In the genomic region with DNA sequence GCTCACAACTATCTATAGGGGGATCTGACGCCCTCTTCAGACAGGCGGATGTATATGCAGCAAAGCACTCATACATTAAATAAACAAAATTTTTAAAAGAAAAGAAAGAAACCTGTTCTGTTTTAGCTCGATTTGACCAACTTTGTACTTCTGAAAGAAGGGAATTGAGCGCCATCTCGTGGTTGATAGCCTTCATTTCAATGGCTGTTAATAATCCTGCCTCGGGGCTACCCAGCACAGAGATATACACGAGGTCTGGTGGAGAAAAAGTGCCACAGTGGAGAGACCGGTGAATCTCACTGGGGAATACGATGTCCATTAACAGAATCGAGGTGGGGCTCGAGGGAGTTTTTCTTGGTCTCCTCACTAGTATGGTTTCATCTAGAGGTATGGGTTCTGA, we compare ENCODE assay signal across 9 mouse cellular contexts. TPM values are rescaled to one million over a fixed set of nuclear protein-coding genes. Genes with fewer than 3 reads are reported as not detected.
A peak's percentile ranks its signal among the peaks of the same experiment; 100 is the strongest.
DNase-seq lines count a peak whose midpoint lies in the region; ATAC-seq and TF ChIP-seq lines count a peak whose summit lies in the region.
"Had no signal": no experiment of that assay in that cellular context is flagged by ENCODE, and none has a peak within 500 bp of the region (broad histone marks: within the 10 kb centered on the region; RNA-seq: fewer than 3 reads in every experiment).

No protein-coding gene starts in this region.

- no peak overlapping the region for H3K4me2 ChIP-seq in neural tube, embryonic 11.5 days (ENCODE audit: low read depth)
- no peak overlapping the region for H3K4me2 ChIP-seq in neural tube, embryonic 15.5 days
- H3K4me2 ChIP-seq in forebrain, embryonic 14.5 days (ENCODE audit: low read length) = no peak overlapping the region
- H3K4me2 ChIP-seq: midbrain, embryonic 12.5 days had no signal

- no peaks in the 10 kb centered on the region for H3K36me3 ChIP-seq in heart, adult 2 months (ENCODE audit: control insufficient read depth, insufficient read depth, low read length)
- no peaks in the 10 kb centered on the region for H3K36me3 ChIP-seq in neural tube, embryonic 11.5 days (ENCODE audit: control insufficient read depth, insufficient read depth, low read length)
- H3K36me3 ChIP-seq in neural tube, embryonic 15.5 days = no peaks in the 10 kb centered on the region
- no peaks in the 10 kb centered on the region for H3K36me3 ChIP-seq in forebrain, embryonic 14.5 days (ENCODE audit: control insufficient read depth, insufficient read depth, low read length)
- H3K36me3 ChIP-seq: midbrain, embryonic 12.5 days had no signal

- no peak for TF ChIP-seq EP300 in heart, adult 2 months (IDR thresholded peaks at IDR 0.05; ENCODE audit: insufficient read depth, low read depth, low read length)

- ATAC-seq in neural tube, embryonic 11.5 days (ENCODE audit: insufficient read depth, low FRiP score, low TSS enrichment) = no peak
- ATAC-seq in neural tube, embryonic 15.5 days (ENCODE audit: low FRiP score) = no peak
- no peak for ATAC-seq in forebrain, embryonic 14.5 days

- no peak overlapping the region for H3K4me3 ChIP-seq in heart, adult 2 months
- H3K4me3 ChIP-seq in neural tube, embryonic 11.5 days (ENCODE audit: low read depth, low read length) = no peak overlapping the region
- no peak overlapping the region for H3K4me3 ChIP-seq in neural tube, embryonic 15.5 days (replicated peaks)
- no peak overlapping the region for H3K4me3 ChIP-seq in forebrain, embryonic 14.5 days (ENCODE audit: low read depth, low read length)
- H3K4me3 ChIP-seq: midbrain, embryonic 12.5 days had no signal

- intact Hi-C loops in heart, adult 2 months (cut with DNase I) = loop anchor here (5.0 to 10.0 kb wide), 2 partner anchors 357 to 680 kb away; a partner anchor contains a TSS

- H3K4me1 ChIP-seq in heart, adult 2 months (ENCODE audit: control insufficient read depth, insufficient read depth, low read length) = peaks cover 5% of the 10 kb centered on the region
- 0 out of 2 replicates have a peak, but pooled peaks cover 3% of the 10 kb centered on the region for H3K4me1 ChIP-seq in neural tube, embryonic 11.5 days (ENCODE audit: control insufficient read depth, insufficient read depth, low read length)
- peaks cover 13% of the 10 kb centered on the region for H3K4me1 ChIP-seq in neural tube, embryonic 15.5 days
- H3K4me1 ChIP-seq in forebrain, embryonic 14.5 days (ENCODE audit: control insufficient read depth, insufficient read depth, low read length) = no peaks in the 10 kb centered on the region

- no peaks in the 10 kb centered on the region for H3K79me2 ChIP-seq in heart, adult 2 months (replicated peaks; ENCODE audit: control insufficient read depth, insufficient read depth, low read length)

- H3K27ac ChIP-seq in heart, adult 2 months = no peak overlapping the region
- no peak overlapping the region for H3K27ac ChIP-seq in neural tube, embryonic 11.5 days (ENCODE audit: low read depth, low read length)
- no peak overlapping the region for H3K27ac ChIP-seq in neural tube, embryonic 15.5 days (replicated peaks)
- H3K27ac ChIP-seq in forebrain, embryonic 14.5 days (ENCODE audit: low read depth, low read length) = no peak overlapping the region
- H3K27ac ChIP-seq: midbrain, embryonic 12.5 days had no signal

- no peaks in the 10 kb centered on the region for H3K27me3 ChIP-seq in heart, adult 2 months (ENCODE audit: control insufficient read depth, insufficient read depth, low read length)
- H3K27me3 ChIP-seq in neural tube, embryonic 11.5 days (ENCODE audit: control insufficient read depth, insufficient read depth, low read length) = no peaks in the 10 kb centered on the region
- no peaks in the 10 kb centered on the region for H3K27me3 ChIP-seq in neural tube, embryonic 15.5 days (replicated peaks)
- no peaks in the 10 kb centered on the region for H3K27me3 ChIP-seq in forebrain, embryonic 14.5 days (replicated peaks; ENCODE audit: control insufficient read depth, insufficient read depth, low read length)

- peak; percentile 75 for TF ChIP-seq CTCF in heart, adult 2 months (IDR thresholded peaks at IDR 0.05)

- no peaks in the 10 kb centered on the region for H3K9me3 ChIP-seq in neural tube, embryonic 11.5 days (ENCODE audit: control insufficient read depth, low read length)
- H3K9me3 ChIP-seq in neural tube, embryonic 15.5 days (replicated peaks) = no peaks in the 10 kb centered on the region
- no peaks in the 10 kb centered on the region for H3K9me3 ChIP-seq in forebrain, embryonic 14.5 days (replicated peaks; ENCODE audit: control insufficient read depth, low read length)
- H3K9me3 ChIP-seq: midbrain, embryonic 12.5 days had no signal

- H3K9ac ChIP-seq in heart, adult 2 months (ENCODE audit: low read depth, low read length) = no peak overlapping the region
- no peak overlapping the region for H3K9ac ChIP-seq in neural tube, embryonic 11.5 days (ENCODE audit: low read length)
- H3K9ac ChIP-seq in neural tube, embryonic 15.5 days (replicated peaks) = no peak overlapping the region
- H3K9ac ChIP-seq in forebrain, embryonic 14.5 days (ENCODE audit: low read length) = no peak overlapping the region
- H3K9ac ChIP-seq: midbrain, embryonic 12.5 days had no signal

- TF ChIP-seq POLR2A in heart, adult 2 months (IDR thresholded peaks at IDR 0.05; ENCODE audit: insufficient read depth, low read depth, low read length) = no peak

- WGBS in heart, adult 2 months = 49% methylated on average over 11 of the region's 11 CpGs
- WGBS in neural tube, embryonic 11.5 days = 55% methylated on average over 11 of the region's 11 CpGs
- WGBS in neural tube, embryonic 15.5 days = 53% methylated on average over 11 of the region's 11 CpGs
- 54% methylated on average over 11 of the region's 11 CpGs for WGBS in forebrain, embryonic 14.5 days

- DNase-seq in heart, adult 2 months = no peak
- DNase-seq in heart, adult 9 months (ENCODE audit: low spot score in 2 of 2) = no peak
- peak; percentile 20 for DNase-seq in neural tube, embryonic 11.5 days (ENCODE audit: low spot score)
- peak; percentile 70 for DNase-seq in R1 (ENCODE audit: low read depth, low spot score)
- DNase-seq in forebrain, embryonic 14.5 days (ENCODE audit: low spot score) = peak; percentile 81
- DNase-seq in retina, postnatal 1 day = peak; percentile 72
- DNase-seq in spleen, postnatal 36 days (ENCODE audit: low spot score in 2 of 2) = no peak

RNA-seq across cellular contexts. Expression of a gene that starts 23.3 kb away (rescaled TPM):
- total RNA-seq in heart, adult 2 months (2021) = 100 to 1,000 TPM; 111 to 134 TPM
- 30.0 and 66.9 TPM in 2 replicates for polyA plus RNA-seq in heart, adult 2 months (2012; rRNA removed)
- polyA plus RNA-seq in neural tube, embryonic 11.5 days (2014; fragmentation: Nextera tagmentation; extraction: Ambion mirVana) = 290 and 299 TPM in 2 replicates
- polyA plus RNA-seq in neural tube, embryonic 15.5 days (2015; fragmentation: Nextera tagmentation; extraction: Ambion mirVana) = 181 and 190 TPM in 2 replicates
- 335 and 376 TPM in 2 replicates for polyA plus RNA-seq in forebrain, embryonic 14.5 days (2014; fragmentation: Nextera tagmentation; extraction: Ambion mirVana)

Comparison
In these comparisons a context has a peak if more than half of its experiments do, and no peak if none do; other contexts are left out.
1. DNase-seq: peak in neural tube, embryonic 11.5 days (single experiment), R1 (single experiment), forebrain, embryonic 14.5 days (single experiment) and retina, postnatal 1 day (single experiment); none in heart, adult 2 months (0 of 2), heart, adult 9 months (0 of 2) and spleen, postnatal 36 days (0 of 2).